Mouse (Mus musculus) MEL (cell line): ENCODE data around the gene Ciao2a. TPM values are rescaled to one million over a fixed set of nuclear protein-coding genes. Genes with fewer than 3 reads are reported as not detected.

Experiments used
- DNase-seq: peaks from one replicate; pipeline ENCODE4 v3.0.0; 2011; ENCODE audit warnings: low read depth, low spot score
- H3K27ac ChIP-seq: 2 replicates; pipeline ENCODE4 v1.5.1; 2012; ENCODE audit warnings: low read depth, mild to moderate bottlenecking, control low read depth, low read length, moderate library complexity; ENCODE audit not compliant: control insufficient read depth
- H3K27me3 ChIP-seq, 2 experiments: fragments of 150-350 bp in 1 of 2; sonication (generic) in 1 of 2; 2 replicates each; pipeline ENCODE4 v1.6.1; 2012; ENCODE audit warnings: low read length in 2 of 2, mild to moderate bottlenecking in 2 of 2, improper control_type of control experiment in 1 of 2, moderate library complexity in 1 of 2; ENCODE audit not compliant: insufficient read depth in 2 of 2, control insufficient read depth in 1 of 2
- H3K36me3 ChIP-seq, 2 experiments: 2 replicates each; pipeline ENCODE4 v1.6.1; 2012 to 2014; ENCODE audit warnings: low read length in 2 of 2, improper control_type of control experiment in 1 of 2, inconsistent platforms in 1 of 2, mild to moderate bottlenecking in 1 of 2; ENCODE audit not compliant: insufficient read depth in 2 of 2, control insufficient read depth in 1 of 2
- H3K4me1 ChIP-seq, 2 experiments: fragments of 150-350 bp in 1 of 2; sonication (generic) in 1 of 2; 2 replicates each; pipeline ENCODE4 v1.6.1; 2012; ENCODE audit warnings: low read length in 2 of 2, improper control_type of control experiment in 1 of 2, mild to moderate bottlenecking in 1 of 2; ENCODE audit not compliant: insufficient read depth in 2 of 2, control insufficient read depth in 1 of 2
- H3K4me3 ChIP-seq, 2 experiments: fragments of 150-350 bp in 1 of 2; sonication (generic) in 1 of 2; 2 replicates each; pipeline ENCODE4 v1.5.1; 2012; ENCODE audit warnings: low read depth in 2 of 2, low read length in 2 of 2, mild to moderate bottlenecking in 2 of 2, moderate library complexity in 2 of 2, control low read depth in 1 of 2, improper control_type of control experiment in 1 of 2; ENCODE audit not compliant: control insufficient read depth in 1 of 2, insufficient read depth in 1 of 2
- H3K79me2 ChIP-seq: 2 replicates; pipeline ENCODE4 v1.6.1; 2012; ENCODE audit warnings: mild to moderate bottlenecking, low read length, moderate library complexity; ENCODE audit not compliant: control insufficient read depth, poor library complexity, insufficient read depth
- H3K9ac ChIP-seq: 2 replicates; pipeline ENCODE4 v1.6.1; 2012; ENCODE audit warnings: low read depth, mild to moderate bottlenecking, control low read depth, low read length, moderate library complexity; ENCODE audit not compliant: control insufficient read depth, poor library complexity, severe bottlenecking
- H3K9me3 ChIP-seq: fragments of 150-350 bp; sonication (generic); replicated peaks from 2 replicates; pipeline ENCODE4 v1.6.1; 2012; ENCODE audit warnings: mild to moderate bottlenecking, low read length, improper control_type of control experiment, moderate library complexity; ENCODE audit not compliant: insufficient read depth
- BHLHE40 ChIP-seq: IDR thresholded peaks from 2 replicates; pipeline ENCODE4 v1.6.1; 2012; ENCODE audit warnings: low read depth, mild to moderate bottlenecking, inconsistent platforms, low read length, improper control_type of control experiment, borderline replicate concordance
- CHD1 ChIP-seq: IDR thresholded peaks from 2 replicates; pipeline ENCODE4 v1.6.1; 2012; ENCODE audit warnings: low read depth, mild to moderate bottlenecking, inconsistent platforms, low read length, improper control_type of control experiment
- CHD2 ChIP-seq: IDR thresholded peaks from 2 replicates; pipeline ENCODE4 v1.6.1; 2011; ENCODE audit warnings: low read length, improper control_type of control experiment
- CTCF ChIP-seq, 3 experiments: IDR thresholded peaks in 2 of 3; conservative IDR thresholded peaks in 1 of 3; 2 replicates each; pipeline ENCODE4 v1.5.1; 2011 to 2012; ENCODE audit warnings: low read length in 3 of 3, low read depth in 2 of 3, mild to moderate bottlenecking in 2 of 3, improper control_type of control experiment in 1 of 3, inconsistent platforms in 1 of 3, mixed read lengths in 1 of 3, moderate library complexity in 1 of 3; ENCODE audit not compliant: control insufficient read depth in 1 of 3, insufficient read depth in 1 of 3, poor library complexity in 1 of 3, severe bottlenecking in 1 of 3
- ELF1 ChIP-seq: IDR thresholded peaks from 2 replicates; pipeline ENCODE4 v1.6.1; 2014; ENCODE audit warnings: low read depth, mild to moderate bottlenecking, inconsistent platforms, low read length, improper control_type of control experiment, moderate library complexity
- EP300 ChIP-seq, 2 experiments: IDR thresholded peaks; 2 replicates each; pipeline ENCODE4 v1.6.1; 2011; ENCODE audit warnings: improper control_type of control experiment in 2 of 2, low read length in 2 of 2, low read depth in 1 of 2, mild to moderate bottlenecking in 1 of 2
- ETS1 ChIP-seq: IDR thresholded peaks from 2 replicates; pipeline ENCODE4 v1.6.1; 2012; ENCODE audit warnings: low read depth, mild to moderate bottlenecking, inconsistent platforms, low read length, improper control_type of control experiment, moderate library complexity
- GABPA ChIP-seq: IDR thresholded peaks from 2 replicates; pipeline ENCODE4 v1.6.1; 2012; ENCODE audit warnings: low read depth, mild to moderate bottlenecking, inconsistent platforms, low read length, improper control_type of control experiment, moderate library complexity
- GATA1 ChIP-seq: IDR thresholded peaks from 2 replicates; pipeline ENCODE4 v1.6.1; 2011; ENCODE audit warnings: low read depth, low read length, improper control_type of control experiment
- HCFC1 ChIP-seq: IDR thresholded peaks from 2 replicates; pipeline ENCODE4 v1.6.1; 2012; ENCODE audit warnings: low read depth, mild to moderate bottlenecking, inconsistent platforms, low read length, improper control_type of control experiment, moderate library complexity
- JUND ChIP-seq: IDR thresholded peaks from 2 replicates; pipeline ENCODE4 v1.6.1; 2011; ENCODE audit warnings: low read depth, mild to moderate bottlenecking, improper control_type of control experiment, low read length
- MAZ ChIP-seq: IDR thresholded peaks from 2 replicates; pipeline ENCODE4 v1.6.1; 2012; ENCODE audit warnings: low read depth, mild to moderate bottlenecking, inconsistent platforms, low read length, improper control_type of control experiment
- MXI1 ChIP-seq: IDR thresholded peaks from 2 replicates; pipeline ENCODE4 v1.6.1; 2011; ENCODE audit warnings: mild to moderate bottlenecking, low read depth, low read length, improper control_type of control experiment
- MYB ChIP-seq: IDR thresholded peaks from 2 replicates; pipeline ENCODE4 v1.6.1; 2011; ENCODE audit warnings: mild to moderate bottlenecking, low read depth, low read length, improper control_type of control experiment
- MYC ChIP-seq: IDR thresholded peaks from 2 replicates; pipeline ENCODE4 v1.6.1; 2011; ENCODE audit warnings: low read depth, mild to moderate bottlenecking, low read length, improper control_type of control experiment, moderate library complexity
- POLR2A ChIP-seq, 2 experiments: IDR thresholded peaks; 2 replicates each; pipeline ENCODE4 v1.6.1; 2011 to 2012; ENCODE audit warnings: low read length in 2 of 2, mild to moderate bottlenecking in 2 of 2, control low read depth in 1 of 2, improper control_type of control experiment in 1 of 2, low read depth in 1 of 2, moderate library complexity in 1 of 2; ENCODE audit not compliant: control insufficient read depth in 1 of 2, insufficient read depth in 1 of 2, poor library complexity in 1 of 2
- RCOR1 ChIP-seq: IDR thresholded peaks from 2 replicates; pipeline ENCODE4 v1.6.1; 2012; ENCODE audit warnings: low read depth, mild to moderate bottlenecking, inconsistent platforms, low read length, improper control_type of control experiment
- SIN3A ChIP-seq: IDR thresholded peaks from 2 replicates; pipeline ENCODE4 v1.6.1; 2012; ENCODE audit warnings: low read length, improper control_type of control experiment, inconsistent platforms
- SMC3 ChIP-seq: IDR thresholded peaks from 2 replicates; pipeline ENCODE4 v1.6.1; 2011; ENCODE audit warnings: low read depth, low read length, improper control_type of control experiment
- TAL1 ChIP-seq: IDR thresholded peaks from 2 replicates; pipeline ENCODE4 v1.6.1; 2012; ENCODE audit warnings: mild to moderate bottlenecking, inconsistent platforms, low read length, moderate library complexity, mixed read lengths
- TBP ChIP-seq: IDR thresholded peaks from 2 replicates; pipeline ENCODE4 v1.8.0; 2011; ENCODE audit warnings: low read depth, low read length, improper control_type of control experiment
- TCF12 ChIP-seq: IDR thresholded peaks from 2 replicates; pipeline ENCODE4 v1.6.1; 2014; ENCODE audit warnings: low read depth, mild to moderate bottlenecking, inconsistent platforms, low read length, improper control_type of control experiment, moderate library complexity
- ZKSCAN1 ChIP-seq: IDR thresholded peaks from 2 replicates; pipeline ENCODE4 v1.6.1; 2012; ENCODE audit warnings: low read depth, mild to moderate bottlenecking, inconsistent platforms, low read length, improper control_type of control experiment, moderate library complexity
- ZMIZ1 ChIP-seq: IDR thresholded peaks from 2 replicates; pipeline ENCODE4 v1.6.1; 2012; ENCODE audit warnings: low read depth, mild to moderate bottlenecking, inconsistent platforms, low read length, improper control_type of control experiment, moderate library complexity
- ZNF384 ChIP-seq: IDR thresholded peaks from 2 replicates; pipeline ENCODE4 v1.6.1; 2012; ENCODE audit warnings: low read depth, mild to moderate bottlenecking, inconsistent platforms, low read length, improper control_type of control experiment
- polyA plus RNA-seq, 2 experiments: library from polyadenylated mRNA; stranded (reverse) in 1 of 2; unstranded in 1 of 2; fragments of >175 nt in 1 of 2; fragments of >200 nt in 1 of 2; gene quantifications; 2 replicates each; pipeline versions ENCODE4 v1.2.1 to v1.2.4; 2012; ENCODE audit warnings: low replicate concordance in 2 of 2, low read depth in 1 of 2; ENCODE audit not compliant: insufficient read length in 2 of 2, insufficient read depth in 1 of 2, missing spikeins in 1 of 2
- total RNA-seq: library from RNA; depleted of rRNA; stranded (reverse); fragments of 300-350 nt; gene quantifications from 2 replicates; pipeline ENCODE4 v1.2.3, GENCODE M21; 2012

Gene Ciao2a
- total and polyA plus RNA-seq, 3 experiments: 88.1 to 121 TPM; not detected in 1

DNA sequence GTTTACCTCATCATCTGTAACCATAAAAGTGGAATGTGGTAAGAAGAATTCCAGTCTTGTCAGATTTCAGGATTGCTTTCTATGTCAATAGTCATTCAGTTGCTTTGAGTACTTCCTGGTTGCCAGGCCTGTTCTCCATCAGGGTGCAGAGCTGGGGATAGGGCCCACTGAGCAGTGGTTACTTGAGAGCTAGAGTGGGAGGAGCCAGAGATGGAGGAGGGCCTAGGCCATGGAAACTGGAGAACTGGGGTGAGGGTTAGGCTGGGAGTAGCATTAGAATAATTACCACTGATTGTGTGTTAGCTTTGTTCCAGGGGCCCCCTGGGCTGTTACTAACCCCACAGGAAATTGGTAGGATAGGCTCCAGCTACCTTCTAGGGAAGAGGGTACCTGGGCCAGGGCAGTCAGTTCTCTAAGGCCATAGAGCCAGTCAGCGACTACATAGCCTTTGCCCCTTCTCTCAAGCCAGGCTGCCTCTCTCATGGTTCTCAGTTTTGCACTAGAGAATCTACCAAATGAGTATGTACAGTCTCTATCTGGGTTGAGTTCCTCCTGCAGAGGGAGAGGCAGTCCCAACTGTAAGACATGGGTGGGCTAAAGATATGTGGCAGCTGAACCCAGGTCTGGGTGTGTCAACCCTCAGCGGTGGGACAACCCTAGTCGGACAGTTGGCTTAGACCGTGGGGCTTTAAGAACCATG lies 54.9 kb downstream of the Ciao2a start (continued):
- TF ChIP-seq ETS1: no peak
- TF ChIP-seq SIN3A: no peak; the same call in none of the 2 replicates
- TF ChIP-seq, all 39 proteins: peak for 6

DNA sequence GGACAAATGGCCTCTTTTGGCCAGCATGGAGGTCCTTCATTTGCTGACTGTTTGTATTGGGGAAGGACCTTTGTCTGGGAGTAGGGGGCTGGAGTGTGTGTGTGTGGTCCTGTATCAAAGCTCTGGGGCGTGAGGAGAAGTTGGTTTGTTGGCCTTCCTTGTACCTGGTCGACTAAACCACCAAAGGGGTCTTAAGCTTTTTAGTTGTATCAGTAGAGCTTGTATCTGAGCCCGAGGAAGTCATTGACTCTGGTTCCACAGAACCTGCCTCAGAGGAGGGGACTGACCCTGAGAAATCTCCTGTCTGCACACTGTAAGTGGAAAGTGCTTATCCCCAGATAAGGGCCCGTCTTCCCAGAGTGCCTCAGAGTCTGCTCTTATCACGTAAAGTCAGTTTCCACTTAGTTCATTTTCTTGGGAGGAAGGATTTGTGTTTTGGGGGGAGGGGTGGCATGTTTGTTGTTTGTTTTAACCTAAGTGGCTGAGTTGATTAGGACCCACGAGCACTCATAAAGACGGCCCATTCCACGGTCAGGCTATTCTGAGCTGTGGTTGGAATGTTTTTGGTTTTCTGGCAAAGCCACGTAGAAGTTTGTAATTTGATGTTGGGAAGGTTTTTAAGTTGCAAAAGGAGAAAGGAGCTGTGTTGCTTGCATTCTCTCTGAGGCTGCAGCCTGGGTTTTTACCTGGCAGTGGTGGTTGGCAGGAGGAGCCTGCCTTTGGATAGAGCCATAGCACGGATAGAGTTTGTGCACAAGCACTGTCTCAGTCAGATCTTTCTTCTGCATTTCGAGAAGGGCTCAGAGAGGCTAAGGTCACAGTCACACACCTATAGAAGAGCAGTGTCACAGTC lies 55.6 kb downstream of the Ciao2a start:
- peak overlapping the region; percentile 32 for H3K4me3 ChIP-seq
- TF ChIP-seq SIN3A: peak; percentile 87
- no peak for TF ChIP-seq CTCF (IDR thresholded peaks at IDR 0.05 in 2 of 3, conservative IDR thresholded peaks at IDR 0.05 in 1 of 3; ENCODE audit: control insufficient read depth in 1 of 3, insufficient read depth in 1 of 3, low read depth in 2 of 3, low read length in 3 of 3, poor library complexity in 1 of 3, severe bottlenecking in 1 of 3)
- TF ChIP-seq MAZ: peak; percentile 68
- 0 out of 2 replicates have a peak, but pooled peaks have one; percentile 16 for TF ChIP-seq ZKSCAN1
- peak; percentile 99 for TF ChIP-seq TCF12
- TF ChIP-seq MXI1: 0 out of 2 replicates have a peak, but pooled peaks have one; percentile 32
- TF ChIP-seq MYB: peak; percentile 71
- no peak; the same call in 1 of the 2 replicates for TF ChIP-seq HCFC1
- TF ChIP-seq CHD2: peak; percentile 75
- TF ChIP-seq MYC: peak; percentile 65; the same call in 1 of the 2 replicates
- TF ChIP-seq GABPA: 0 out of 2 replicates have a peak, but pooled peaks have one; percentile 13
- TF ChIP-seq ZMIZ1: no peak
- TF ChIP-seq EP300 (IDR thresholded peaks at IDR 0.05; ENCODE audit: low read depth in 1 of 2, low read length in 2 of 2): peak; percentile 98 to 99
- peak in 1 of 2 experiments; percentile 23; a peak in 1 of 4 replicates for TF ChIP-seq POLR2A (IDR thresholded peaks at IDR 0.05; ENCODE audit: control insufficient read depth in 1 of 2, insufficient read depth in 1 of 2, low read depth in 1 of 2, low read length in 2 of 2, poor library complexity in 1 of 2)
- peak; percentile 94 for TF ChIP-seq ETS1
- peak; percentile 95; the same call in 1 of the 2 replicates for TF ChIP-seq CHD1
- peak; percentile 74; the same call in 1 of the 2 replicates for TF ChIP-seq BHLHE40
- TF ChIP-seq SMC3: no peak; the same call in 1 of the 2 replicates
- TF ChIP-seq TAL1: peak; percentile 93
- peak; percentile 73 for TF ChIP-seq TBP
- peak; percentile 95 for TF ChIP-seq RCOR1
- TF ChIP-seq ZNF384: no peak
- TF ChIP-seq JUND: no peak
- peak; percentile 99 for TF ChIP-seq GATA1
- TF ChIP-seq ELF1: 0 out of 2 replicates have a peak, but pooled peaks have one; percentile 10
- H3K9ac ChIP-seq: peak overlapping the region; percentile 58
- H3K27ac ChIP-seq: peak overlapping the region; percentile 96
- H3K79me2 ChIP-seq: no peaks in the 10 kb centered on the region
- peak; percentile 89 for DNase-seq
- H3K4me1 ChIP-seq: peaks cover 31 to 54% of the 10 kb centered on the region in 2 experiments
- H3K27me3 ChIP-seq: no peaks in the 10 kb centered on the region
- H3K36me3 ChIP-seq: peaks cover 0 to 36% of the 10 kb centered on the region in 2 experiments; a peak in 2 of 4 replicates
- no peaks in the 10 kb centered on the region for H3K9me3 ChIP-seq
